Mouse (Mus musculus): ENCODE data around the gene Taar7b. TPM values are rescaled to one million over a fixed set of nuclear protein-coding genes. Genes with fewer than 3 reads are reported as not detected.

Taar7b gene
- total and polyA plus RNA-seq, 3 experiments, result not detected

GRCm38 (mm10) chr10:23986419-23986818, 13.3 kb upstream of the Taar7b start:
- H3K79me2 ChIP-seq (ENCODE audit: control insufficient read depth, insufficient read depth, low read length, poor library complexity), result no peaks in the 10 kb centered on the region
- no peak for DNase-seq (ENCODE audit: low read depth, low spot score)
- H3K9ac ChIP-seq (ENCODE audit: control insufficient read depth, low read depth, low read length, poor library complexity, severe bottlenecking), result no peak overlapping the region
- TF ChIP-seq MAFK (IDR thresholded peaks at IDR 0.05; ENCODE audit: borderline replicate concordance, low read depth, low read length), result no peak
- TF ChIP-seq CTCF (IDR thresholded peaks at IDR 0.05 in 2 of 3, conservative IDR thresholded peaks at IDR 0.05 in 1 of 3; ENCODE audit: control insufficient read depth in 1 of 3, insufficient read depth in 1 of 3, low read depth in 2 of 3, low read length in 3 of 3, poor library complexity in 1 of 3, severe bottlenecking in 1 of 3), result no peak
- no peak for TF ChIP-seq EP300 (IDR thresholded peaks at IDR 0.05; ENCODE audit: low read depth in 1 of 2, low read length in 2 of 2)
- no peak for TF ChIP-seq SMC3 (IDR thresholded peaks at IDR 0.05; ENCODE audit: low read depth, low read length)
- no peak for TF ChIP-seq MEF2A (IDR thresholded peaks at IDR 0.05; ENCODE audit: extremely low read depth, insufficient replicate concordance, low read depth, low read length, poor library complexity, severe bottlenecking)
- no peak for TF ChIP-seq TAL1 (IDR thresholded peaks at IDR 0.05; ENCODE audit: low read length)
- TF ChIP-seq CHD2 (IDR thresholded peaks at IDR 0.05; ENCODE audit: low read length), result no peak
- TF ChIP-seq TBP (IDR thresholded peaks at IDR 0.05; ENCODE audit: low read depth, low read length), result no peak
- no peak for TF ChIP-seq ZKSCAN1 (IDR thresholded peaks at IDR 0.05; ENCODE audit: low read depth, low read length)
- H3K36me3 ChIP-seq (ENCODE audit: control insufficient read depth in 1 of 2, insufficient read depth in 2 of 2, low read length in 2 of 2), result no peaks in the 10 kb centered on the region
- H3K4me3 ChIP-seq (ENCODE audit: control insufficient read depth in 1 of 2, insufficient read depth in 1 of 2, low read depth in 2 of 2, low read length in 2 of 2), result no peak overlapping the region
- H3K9me3 ChIP-seq (replicated peaks; ENCODE audit: insufficient read depth, low read length), result no peaks in the 10 kb centered on the region
- no peaks in the 10 kb centered on the region; a peak in 1 of 4 replicates for H3K27me3 ChIP-seq (ENCODE audit: control insufficient read depth in 1 of 2, insufficient read depth in 2 of 2, low read length in 2 of 2)
- H3K27ac ChIP-seq (ENCODE audit: control insufficient read depth, low read depth, low read length), result no peak overlapping the region
- no peaks in the 10 kb centered on the region for H3K4me1 ChIP-seq (ENCODE audit: control insufficient read depth in 1 of 2, insufficient read depth in 2 of 2, low read length in 2 of 2)

- Histone ChIP-seq H3K27ac (ENCODE audit: control insufficient read depth, low read depth, low read length) (no peak within 1 kb of the TSS), H3K9ac (ENCODE audit: control insufficient read depth, low read depth, low read length, poor library complexity, severe bottlenecking) (no peak within 1 kb of the TSS), H3K27me3 (ENCODE audit: control insufficient read depth in 1 of 2, insufficient read depth in 2 of 2, low read length in 2 of 2) (no peaks in the 10 kb centered on the region), H3K4me1 (ENCODE audit: control insufficient read depth in 1 of 2, insufficient read depth in 2 of 2, low read length in 2 of 2) (no peaks in the 10 kb centered on the region), H3K79me2 (ENCODE audit: control insufficient read depth, insufficient read depth, low read length, poor library complexity) (no peaks in the 10 kb centered on the region), H3K9me3 (replicated peaks; ENCODE audit: insufficient read depth, low read length) (no peaks in the 10 kb centered on the region), H3K4me3 (ENCODE audit: control insufficient read depth in 1 of 2, insufficient read depth in 1 of 2, low read depth in 2 of 2, low read length in 2 of 2) (no peak within 1 kb of the TSS), H3K36me3 (ENCODE audit: control insufficient read depth in 1 of 2, insufficient read depth in 2 of 2, low read length in 2 of 2) (no peaks in the 10 kb centered on the region)
- no peak for TF ChIP-seq CTCF (IDR thresholded peaks at IDR 0.05 in 2 of 3, conservative IDR thresholded peaks at IDR 0.05 in 1 of 3; ENCODE audit: control insufficient read depth in 1 of 3, insufficient read depth in 1 of 3, low read depth in 2 of 3, low read length in 3 of 3, poor library complexity in 1 of 3, severe bottlenecking in 1 of 3)
- TF ChIP-seq POLR2AphosphoS5 (IDR thresholded peaks at IDR 0.05; ENCODE audit: borderline replicate concordance, low read depth, low read length), result no peak
- no peak for TF ChIP-seq CHD2 (IDR thresholded peaks at IDR 0.05; ENCODE audit: low read length)
- TF ChIP-seq ZKSCAN1 (IDR thresholded peaks at IDR 0.05; ENCODE audit: low read depth, low read length), result no peak
- DNase-seq (ENCODE audit: low read depth, low spot score), result no peak
These were observed 6.4 kb upstream of the Taar7b start, which contains the start of gene Taar7a for GRCm38 (mm10) chr10:23993381-23993780. TSS of gene Taar7a (minus strand) at chr10:23993481.

DNA sequence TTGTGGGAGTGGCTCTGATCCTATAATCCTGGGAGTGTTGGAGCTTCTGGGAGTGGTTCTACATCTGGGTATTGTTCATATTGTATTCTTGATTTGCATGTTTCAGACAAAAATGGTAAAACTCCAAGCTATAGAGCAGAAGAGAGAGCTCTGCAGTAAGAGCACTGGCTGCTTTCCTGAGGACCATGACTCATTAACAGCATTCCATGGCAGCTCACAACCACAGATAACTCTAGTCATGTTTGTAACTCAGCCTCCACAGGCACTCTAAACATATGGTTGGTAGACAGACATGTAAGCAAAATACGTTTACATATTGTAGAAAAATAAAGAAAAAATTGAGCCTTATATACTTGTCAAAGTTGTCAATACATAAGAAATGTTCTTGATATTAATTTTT, 6.7 kb downstream of the Taar7b start:
- no peak for DNase-seq (ENCODE audit: low read depth, low spot score)
- H3K27me3 ChIP-seq (ENCODE audit: control insufficient read depth in 1 of 2, insufficient read depth in 2 of 2, low read length in 2 of 2), result no peaks in the 10 kb centered on the region; a peak in 1 of 4 replicates

More for the DNA sequence above, 6.7 kb downstream of the Taar7b start:
- Histone ChIP-seq H3K9me3 (replicated peaks; ENCODE audit: insufficient read depth, low read length) (no peaks in the 10 kb centered on the region), H3K79me2 (ENCODE audit: control insufficient read depth, insufficient read depth, low read length, poor library complexity) (no peaks in the 10 kb centered on the region), H3K4me1 (ENCODE audit: control insufficient read depth in 1 of 2, insufficient read depth in 2 of 2, low read length in 2 of 2) (no peaks in the 10 kb centered on the region), H3K4me3 (ENCODE audit: control insufficient read depth in 1 of 2, insufficient read depth in 1 of 2, low read depth in 2 of 2, low read length in 2 of 2) (no peak overlapping the region), H3K27ac (ENCODE audit: control insufficient read depth, low read depth, low read length) (no peak overlapping the region), H3K36me3 (ENCODE audit: control insufficient read depth in 1 of 2, insufficient read depth in 2 of 2, low read length in 2 of 2) (no peaks in the 10 kb centered on the region), H3K9ac (ENCODE audit: control insufficient read depth, low read depth, low read length, poor library complexity, severe bottlenecking) (no peak overlapping the region)
- TF ChIP-seq UBTF (IDR thresholded peaks at IDR 0.05; ENCODE audit: borderline replicate concordance, insufficient read depth, low read depth, low read length) (no peak), ZNF384 (IDR thresholded peaks at IDR 0.05; ENCODE audit: low read depth, low read length) (no peak), CTCF (IDR thresholded peaks at IDR 0.05 in 2 of 3, conservative IDR thresholded peaks at IDR 0.05 in 1 of 3; ENCODE audit: control insufficient read depth in 1 of 3, insufficient read depth in 1 of 3, low read depth in 2 of 3, low read length in 3 of 3, poor library complexity in 1 of 3, severe bottlenecking in 1 of 3) (no peak), GABPA (IDR thresholded peaks at IDR 0.05; ENCODE audit: low read depth, low read length) (no peak), RAD21 (IDR thresholded peaks at IDR 0.05; ENCODE audit: low read depth, low read length) (no peak), POLR2AphosphoS5 (IDR thresholded peaks at IDR 0.05; ENCODE audit: borderline replicate concordance, low read depth, low read length) (no peak), MXI1 (IDR thresholded peaks at IDR 0.05; ENCODE audit: low read depth, low read length) (no peak), TBP (IDR thresholded peaks at IDR 0.05; ENCODE audit: low read depth, low read length) (no peak), TCF12 (IDR thresholded peaks at IDR 0.05; ENCODE audit: low read depth, low read length) (no peak)
